Mouse (Mus musculus) ES-E14 (cell line): ENCODE measurements around the gene Try5.

Source experiments
- CHD2 ChIP-seq: IDR thresholded peaks from 2 replicates; pipeline ENCODE4 v1.6.1; 2014; ENCODE audit warnings: mild to moderate bottlenecking, low read depth, low read length, inconsistent platforms
- ZC3H11A ChIP-seq: IDR thresholded peaks from 2 replicates; pipeline ENCODE4 v1.6.1; 2012; ENCODE audit warnings: low read depth, mild to moderate bottlenecking, inconsistent platforms, low read length, borderline replicate concordance
- ZNF384 ChIP-seq: IDR thresholded peaks from 2 replicates; pipeline ENCODE4 v1.6.1; 2012; ENCODE audit warnings: low read depth, low read length, inconsistent platforms

DNA sequence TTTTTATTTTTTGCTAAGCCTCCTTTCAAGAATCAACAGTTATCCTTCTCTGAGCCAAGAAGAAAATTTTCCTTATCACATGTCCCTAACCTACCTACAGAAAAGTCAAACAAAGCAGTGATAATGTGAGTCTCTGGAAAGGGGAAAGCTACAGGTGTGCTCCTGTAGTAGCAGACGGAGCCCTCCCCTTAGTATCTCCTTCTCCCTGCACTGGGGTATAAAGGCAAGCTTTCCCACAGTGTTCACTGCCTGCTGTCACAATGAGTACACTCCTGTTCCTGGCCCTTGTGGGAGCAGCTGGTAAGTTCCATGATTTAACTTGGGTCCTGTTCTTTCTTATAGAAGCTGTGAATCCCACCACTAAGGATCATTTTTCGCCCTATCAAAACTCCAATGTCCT lies 37.3 kb upstream of the Try5 start, which contains the start of gene Try10:
- TF ChIP-seq CHD2 (no peak), ZC3H11A (no peak), ZNF384 (no peak)
